Mouse (Mus musculus) CH12.LX (cell line): ENCODE data around the gene Fbxl15. TPM values are rescaled to one million over a fixed set of nuclear protein-coding genes. Genes with fewer than 3 reads are reported as not detected.

Source experiments
- DNase-seq: peaks from one replicate; pipeline ENCODE4 v3.0.0-alpha.2; 2013; ENCODE audit errors: extremely low read depth
- H3K27ac ChIP-seq: 2 replicates; pipeline ENCODE4 v1.5.1; 2012; ENCODE audit warnings: low read depth, mild to moderate bottlenecking, control low read depth, moderate library complexity; ENCODE audit not compliant: insufficient read depth
- H3K27me3 ChIP-seq: replicated peaks from 2 replicates; pipeline ENCODE3; 2012; ENCODE audit warnings: inconsistent platforms
- H3K36me3 ChIP-seq, 2 experiments: replicated peaks in 1 of 2; 2 replicates each; pipeline versions ENCODE3 to v1.6.1; 2012; ENCODE audit warnings: inconsistent platforms in 1 of 2, low read length in 1 of 2, mild to moderate bottlenecking in 1 of 2, mixed read lengths in 1 of 2, moderate library complexity in 1 of 2; ENCODE audit not compliant: control insufficient read depth in 1 of 2, insufficient read depth in 1 of 2
- H3K4me1 ChIP-seq, 2 experiments: 2 replicates each; pipeline ENCODE4 v1.6.1; 2012; ENCODE audit warnings: inconsistent platforms in 1 of 2, moderate library complexity in 1 of 2; ENCODE audit not compliant: insufficient read depth in 2 of 2, control insufficient read depth in 1 of 2
- H3K4me2 ChIP-seq: 2 replicates; pipeline ENCODE4 v1.6.1; 2012; ENCODE audit warnings: low read depth, mild to moderate bottlenecking, control low read depth; ENCODE audit not compliant: poor library complexity, insufficient read depth, severe bottlenecking
- H3K4me3 ChIP-seq, 3 experiments: fragments of 150-350 bp in 1 of 3; sonication (generic) in 1 of 3; replicated peaks in 1 of 3; 2 replicates each; pipeline versions ENCODE3 to v1.5.1; 2011 to 2012; ENCODE audit warnings: low read depth in 2 of 3, low read length in 2 of 3, mild to moderate bottlenecking in 2 of 3, moderate library complexity in 2 of 3, control low read depth in 1 of 3, improper control_type of control experiment in 1 of 3, inconsistent platforms in 1 of 3, mixed read lengths in 1 of 3; ENCODE audit not compliant: poor library complexity in 1 of 3
- H3K79me2 ChIP-seq: replicated peaks from 2 replicates; pipeline ENCODE4 v1.6.1; 2012; ENCODE audit warnings: mild to moderate bottlenecking, moderate library complexity; ENCODE audit not compliant: control insufficient read depth, poor library complexity, insufficient read depth, severe bottlenecking; ENCODE audit errors: extremely low read depth
- H3K9ac ChIP-seq: 2 replicates; pipeline ENCODE4 v1.6.1; 2012; ENCODE audit warnings: low read depth, mild to moderate bottlenecking, control low read depth, moderate library complexity; ENCODE audit not compliant: insufficient read depth
- H3K9me3 ChIP-seq: replicated peaks from 2 replicates; pipeline ENCODE3; 2012; ENCODE audit warnings: low read length, inconsistent platforms, mixed read lengths
- BHLHE40 ChIP-seq: IDR thresholded peaks from 2 replicates; pipeline ENCODE4 v1.6.1; 2011; ENCODE audit warnings: mild to moderate bottlenecking, low read depth, low read length, improper control_type of control experiment
- CHD1 ChIP-seq: IDR thresholded peaks from 2 replicates; pipeline ENCODE4 v1.6.1; 2012; ENCODE audit warnings: low read depth, low read length, improper control_type of control experiment, inconsistent platforms
- CHD2 ChIP-seq: IDR thresholded peaks from 2 replicates; pipeline ENCODE4 v1.6.1; 2011; ENCODE audit warnings: low read length, improper control_type of control experiment
- CTCF ChIP-seq, 2 experiments: IDR thresholded peaks in 1 of 2; conservative IDR thresholded peaks in 1 of 2; 2 replicates each; pipeline ENCODE4 v1.5.1; 2011 to 2012; ENCODE audit warnings: low read depth in 2 of 2, low read length in 2 of 2, improper control_type of control experiment in 1 of 2, inconsistent platforms in 1 of 2, mild to moderate bottlenecking in 1 of 2, moderate library complexity in 1 of 2
- E2F4 ChIP-seq: IDR thresholded peaks from 2 replicates; pipeline ENCODE4 v1.6.1; 2011; ENCODE audit warnings: low read depth, low read length, improper control_type of control experiment; ENCODE audit not compliant: insufficient replicate concordance
- ELF1 ChIP-seq: IDR thresholded peaks from 2 replicates; pipeline ENCODE4 v1.6.1; 2014; ENCODE audit warnings: low read depth, mild to moderate bottlenecking, inconsistent platforms, low read length, improper control_type of control experiment
- EP300 ChIP-seq: IDR thresholded peaks from 2 replicates; pipeline ENCODE4 v1.6.1; 2011; ENCODE audit warnings: low read length, improper control_type of control experiment
- ETS1 ChIP-seq: conservative IDR thresholded peaks from 2 replicates; pipeline ENCODE4 v1.6.1; 2012; ENCODE audit warnings: low read depth, mild to moderate bottlenecking, inconsistent platforms, low read length, improper control_type of control experiment, moderate library complexity
- GABPA ChIP-seq: IDR thresholded peaks from 2 replicates; pipeline ENCODE4 v1.6.1; 2012; ENCODE audit warnings: low read depth, low read length, improper control_type of control experiment, inconsistent platforms; ENCODE audit not compliant: insufficient replicate concordance
- HCFC1 ChIP-seq: IDR thresholded peaks from 2 replicates; pipeline ENCODE4 v1.6.1; 2012; ENCODE audit warnings: low read depth, mild to moderate bottlenecking, inconsistent platforms, low read length, improper control_type of control experiment
- IRF4 ChIP-seq: IDR thresholded peaks from 2 replicates; pipeline ENCODE4 v1.6.1; 2014; ENCODE audit warnings: low read depth, mild to moderate bottlenecking, inconsistent platforms, low read length, improper control_type of control experiment
- JUN ChIP-seq: IDR thresholded peaks from 2 replicates; pipeline ENCODE4 v1.6.1; 2011; ENCODE audit warnings: low read depth, mild to moderate bottlenecking, low read length, improper control_type of control experiment, moderate library complexity; ENCODE audit not compliant: insufficient read depth
- JUND ChIP-seq: conservative IDR thresholded peaks from 2 replicates; pipeline ENCODE4 v1.6.1; 2011; ENCODE audit warnings: low read depth, low read length, improper control_type of control experiment
- KAT2A ChIP-seq: IDR thresholded peaks from 2 replicates; pipeline ENCODE4 v1.6.1; 2012; ENCODE audit warnings: low read length, improper control_type of control experiment, inconsistent platforms; ENCODE audit not compliant: insufficient replicate concordance
- MAFK ChIP-seq: IDR thresholded peaks from 2 replicates; pipeline ENCODE4 v1.6.1; 2011; ENCODE audit warnings: low read length, improper control_type of control experiment; ENCODE audit not compliant: insufficient replicate concordance
- MAX ChIP-seq: IDR thresholded peaks from 2 replicates; pipeline ENCODE4 v1.6.1; 2011; ENCODE audit warnings: low read length, improper control_type of control experiment
- MAZ ChIP-seq: IDR thresholded peaks from 2 replicates; pipeline ENCODE4 v1.6.1; 2012; ENCODE audit warnings: low read depth, mild to moderate bottlenecking, inconsistent platforms, low read length, improper control_type of control experiment, moderate library complexity
- MEF2A ChIP-seq: IDR thresholded peaks from 2 replicates; pipeline ENCODE4 v1.6.1; 2014; ENCODE audit warnings: low read depth, mild to moderate bottlenecking, inconsistent platforms, low read length, improper control_type of control experiment, borderline replicate concordance
- MXI1 ChIP-seq: IDR thresholded peaks from 2 replicates; pipeline ENCODE4 v1.6.1; 2011; ENCODE audit warnings: mild to moderate bottlenecking, low read depth, low read length, improper control_type of control experiment
- MYC ChIP-seq: IDR thresholded peaks from 2 replicates; pipeline ENCODE4 v1.6.1; 2011; ENCODE audit warnings: low read depth, mild to moderate bottlenecking, improper control_type of control experiment, low read length
- NELFE ChIP-seq: IDR thresholded peaks from 2 replicates; pipeline ENCODE4 v1.6.1; 2011; ENCODE audit warnings: low read depth, low read length, improper control_type of control experiment
- NRF1 ChIP-seq: IDR thresholded peaks from 2 replicates; pipeline ENCODE4 v1.6.1; 2014; ENCODE audit warnings: low read depth, mild to moderate bottlenecking, inconsistent platforms, low read length, improper control_type of control experiment, moderate library complexity
- PAX5 ChIP-seq: IDR thresholded peaks from 2 replicates; pipeline ENCODE4 v1.6.1; 2012; ENCODE audit warnings: low read length, inconsistent platforms, mixed read lengths
- POLR2A ChIP-seq: IDR thresholded peaks from 2 replicates; pipeline ENCODE4 v1.6.1; 2011; ENCODE audit warnings: low read depth, mild to moderate bottlenecking, improper control_type of control experiment, low read length
- POLR2AphosphoS2 ChIP-seq: IDR thresholded peaks from 2 replicates; pipeline ENCODE4 v1.6.1; 2011; ENCODE audit warnings: low read depth, low read length, improper control_type of control experiment
- RAD21 ChIP-seq: IDR thresholded peaks from 2 replicates; pipeline ENCODE4 v1.6.1; 2011; ENCODE audit warnings: low read depth, mild to moderate bottlenecking, low read length, improper control_type of control experiment, moderate library complexity
- RCOR1 ChIP-seq: conservative IDR thresholded peaks from 2 replicates; pipeline ENCODE4 v1.6.1; 2012; ENCODE audit warnings: low read depth, mild to moderate bottlenecking, inconsistent platforms, low read length, improper control_type of control experiment
- SIN3A ChIP-seq: IDR thresholded peaks from 2 replicates; pipeline ENCODE4 v1.6.1; 2012; ENCODE audit warnings: low read length, improper control_type of control experiment, inconsistent platforms
- TBP ChIP-seq: conservative IDR thresholded peaks from 2 replicates; pipeline ENCODE4 v1.6.1; 2011; ENCODE audit warnings: low read depth, low read length, improper control_type of control experiment
- TCF12 ChIP-seq: IDR thresholded peaks from 2 replicates; pipeline ENCODE4 v1.6.1; 2014; ENCODE audit warnings: low read depth, mild to moderate bottlenecking, inconsistent platforms, low read length, improper control_type of control experiment
- UBTF ChIP-seq: IDR thresholded peaks from 2 replicates; pipeline ENCODE4 v1.6.1; 2012; ENCODE audit warnings: low read depth, mild to moderate bottlenecking, inconsistent platforms, low read length, improper control_type of control experiment, moderate library complexity
- USF1 ChIP-seq: IDR thresholded peaks from 2 replicates; pipeline ENCODE4 v1.6.1; 2014; ENCODE audit warnings: low read depth, mild to moderate bottlenecking, inconsistent platforms, low read length, improper control_type of control experiment
- USF2 ChIP-seq: conservative IDR thresholded peaks from 2 replicates; pipeline ENCODE4 v1.6.1; 2011; ENCODE audit warnings: low read depth, low read length, improper control_type of control experiment
- ZC3H11A ChIP-seq: IDR thresholded peaks from 2 replicates; pipeline ENCODE4 v1.6.1; 2012; ENCODE audit warnings: low read depth, mild to moderate bottlenecking, inconsistent platforms, low read length, improper control_type of control experiment
- ZKSCAN1 ChIP-seq: IDR thresholded peaks from 2 replicates; pipeline ENCODE4 v1.6.1; 2012; ENCODE audit warnings: low read depth, inconsistent platforms, low read length, improper control_type of control experiment, borderline replicate concordance
- ZMIZ1 ChIP-seq: IDR thresholded peaks from 2 replicates; pipeline ENCODE4 v1.6.1; 2012; ENCODE audit warnings: low read depth, mild to moderate bottlenecking, inconsistent platforms, low read length, improper control_type of control experiment
- ZNF384 ChIP-seq: IDR thresholded peaks from 2 replicates; pipeline ENCODE4 v1.6.1; 2012; ENCODE audit warnings: low read depth, low read length, improper control_type of control experiment, inconsistent platforms
- dilution Hi-C: fragments of 300-500 bp; cut with MboI; formaldehyde crosslinking; loops from 2 replicates; pipeline ENCODE4 v1.14.3; 2020; ENCODE audit warnings: low sequenced_read_pairs; ENCODE audit not compliant: extremely low pct_unique_long_range_greater_than_20kb, extremely low pct_ligation_motif_present
- in situ Hi-C: fragments of 300-500 bp; cut with MboI; formaldehyde crosslinking; loops from 3 replicates; pipeline ENCODE4 v1.14.3; 2019; ENCODE audit warnings: low sequenced_read_pairs, low pct_ligation_motif_present, low pct_unique_long_range_greater_than_20kb, mixed read lengths
- polyA plus RNA-seq: library from polyadenylated mRNA; unstranded; fragments of >175 nt; gene quantifications from 2 replicates; pipeline ENCODE4 v1.2.1, GENCODE M21; 2012; ENCODE audit warnings: low read depth; ENCODE audit not compliant: insufficient read length
- total RNA-seq, 2 experiments: library from RNA; depleted of rRNA; stranded (reverse); fragments of 300-350 nt in 1 of 2; fragments of >200 nt in 1 of 2; gene quantifications; 2 replicates each; pipeline ENCODE4 v1.2.3; 2012 to 2014

The Fbxl15 gene
- total RNA-seq (2012; rRNA removed) (9.9 and 10.4 TPM in 2 replicates), total RNA-seq (2014; rRNA removed) (6.8 and 9.4 TPM in 2 replicates), polyA plus RNA-seq (7.3 and 7.6 TPM in 2 replicates)

DNA sequence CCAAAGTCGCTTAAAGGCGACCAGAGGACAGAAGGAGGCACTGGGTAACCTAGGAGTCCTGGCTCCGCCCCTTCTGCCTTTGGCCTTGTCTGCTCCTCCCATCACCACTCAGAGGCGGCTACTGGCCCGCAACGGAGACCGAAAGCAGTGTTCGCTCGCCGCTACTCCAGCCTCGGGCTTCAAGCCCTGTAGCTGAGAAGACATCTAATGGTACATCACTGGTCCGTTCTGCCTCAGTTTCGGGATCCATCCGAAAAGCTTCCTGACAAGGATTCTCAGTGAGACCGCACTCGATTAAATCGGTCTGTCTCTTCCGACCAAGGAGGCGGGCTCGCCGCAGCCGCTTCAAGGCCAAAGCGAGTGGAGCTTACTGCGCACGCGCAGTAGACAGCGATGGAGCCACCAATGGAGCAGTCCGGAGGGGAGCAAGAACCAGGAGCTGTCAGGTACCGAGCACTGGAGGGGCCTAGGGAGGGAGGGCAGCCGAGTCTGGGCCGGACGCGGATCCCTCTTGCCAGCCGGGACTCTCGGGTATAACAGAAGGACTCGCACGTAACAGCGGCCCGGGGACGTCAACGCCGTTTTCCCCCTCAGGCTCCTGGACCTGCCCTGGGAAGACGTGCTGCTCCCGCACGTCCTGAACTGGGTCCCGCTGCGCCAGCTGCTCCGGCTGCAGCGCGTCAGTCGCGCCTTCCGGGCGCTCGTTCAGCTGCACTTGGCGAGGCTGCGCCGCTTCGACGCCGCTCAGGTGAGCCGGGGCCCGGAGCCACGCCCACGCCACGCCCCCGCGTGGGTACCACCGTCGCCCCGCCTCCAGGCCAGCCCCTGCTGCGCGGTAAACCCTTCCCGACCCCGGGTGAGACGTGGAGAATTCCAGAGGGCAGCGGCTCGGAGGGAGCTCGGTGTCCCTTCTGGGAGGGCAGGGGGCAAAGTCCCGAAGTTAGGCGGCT is at the start of gene Fbxl15:
Gene Fbxl15, plus strand, starts transcription at position 104 of the 950 bp plus-strand sequence.
- peak; percentile 98 for DNase-seq
- dilution Hi-C loops: no loop called here
- Histone ChIP-seq H3K4me3 (peak within 1 kb of the TSS; percentile 67 to 86 (median 68)), H3K27ac (peak within 1 kb of the TSS; percentile 88), H3K79me2 (no peaks in the 10 kb centered on the region), H3K4me2 (peak within 1 kb of the TSS; percentile 79), H3K36me3 (peaks cover 22 to 37% of the 10 kb centered on the region in 2 experiments), H3K4me1 (peaks cover 9 to 37% of the 10 kb centered on the region in 2 experiments), H3K9me3 (no peaks in the 10 kb centered on the region), H3K9ac (peak within 1 kb of the TSS; percentile 92), H3K27me3 (peaks cover 35% of the 10 kb centered on the region)
- in situ Hi-C loops: no loop called here
- TF ChIP-seq UBTF: peak; percentile 71
- TF ChIP-seq MAFK: no peak
- no peak for TF ChIP-seq PAX5
- TF ChIP-seq CHD2: no peak
- no peak for TF ChIP-seq E2F4
- 0 out of 2 replicates have a peak, but pooled peaks have one; percentile 40 for TF ChIP-seq MAX
- TF ChIP-seq ETS1: no peak
- peak; percentile 77 for TF ChIP-seq IRF4
- TF ChIP-seq EP300: no peak
- no peak for TF ChIP-seq JUN
- no peak for TF ChIP-seq RCOR1
- TF ChIP-seq CTCF (conservative IDR thresholded peaks at IDR 0.05 in 1 of 2, IDR thresholded peaks at IDR 0.05 in 1 of 2; ENCODE audit: low read depth in 2 of 2, low read length in 2 of 2): no peak
- TF ChIP-seq TBP: no peak; the same call in 1 of the 2 replicates
- TF ChIP-seq JUND: no peak
- TF ChIP-seq ELF1: peak; percentile 50; the same call in 1 of the 2 replicates
- TF ChIP-seq RAD21: no peak
- TF ChIP-seq POLR2AphosphoS2: no peak
- no peak for TF ChIP-seq USF1
- TF ChIP-seq ZMIZ1: peak; percentile 76; the same call in 1 of the 2 replicates
- TF ChIP-seq ZKSCAN1: no peak
- TF ChIP-seq GABPA: no peak; the same call in 1 of the 2 replicates
- no peak; the same call in 1 of the 2 replicates for TF ChIP-seq MXI1
- no peak for TF ChIP-seq CHD1
- peak; percentile 78; the same call in 1 of the 2 replicates for TF ChIP-seq KAT2A
- peak; percentile 61; the same call in 1 of the 2 replicates for TF ChIP-seq MEF2A
- peak; percentile 97 for TF ChIP-seq SIN3A
- TF ChIP-seq HCFC1: peak; percentile 90
- TF ChIP-seq POLR2A: peak; percentile 89
- no peak for TF ChIP-seq USF2
- no peak for TF ChIP-seq ZNF384
- TF ChIP-seq TCF12: peak; percentile 79
- no peak for TF ChIP-seq MYC
- TF ChIP-seq NELFE: peak; percentile 90
- no peak for TF ChIP-seq ZC3H11A
- peak; percentile 78; the same call in 1 of the 2 replicates for TF ChIP-seq MAZ
- 0 out of 2 replicates have a peak, but pooled peaks have one; percentile 19 for TF ChIP-seq BHLHE40
- TF ChIP-seq NRF1: peak; percentile 93
